Mouse (Mus musculus) MEL (cell line): ENCODE results near the gene 6330409D20Rik. TPM values are rescaled to one million over a fixed set of nuclear protein-coding genes. Genes with fewer than 3 reads are reported as not detected.

Source experiments
- DNase-seq: peaks from one replicate; pipeline ENCODE4 v3.0.0; 2011; ENCODE audit warnings: low read depth, low spot score
- H3K27ac ChIP-seq: 2 replicates; pipeline ENCODE4 v1.5.1; 2012; ENCODE audit warnings: low read depth, mild to moderate bottlenecking, control low read depth, low read length, moderate library complexity; ENCODE audit not compliant: control insufficient read depth
- H3K27me3 ChIP-seq, 2 experiments: fragments of 150-350 bp in 1 of 2; sonication (generic) in 1 of 2; 2 replicates each; pipeline ENCODE4 v1.6.1; 2012; ENCODE audit warnings: low read length in 2 of 2, mild to moderate bottlenecking in 2 of 2, improper control_type of control experiment in 1 of 2, moderate library complexity in 1 of 2; ENCODE audit not compliant: insufficient read depth in 2 of 2, control insufficient read depth in 1 of 2
- H3K36me3 ChIP-seq, 2 experiments: 2 replicates each; pipeline ENCODE4 v1.6.1; 2012 to 2014; ENCODE audit warnings: low read length in 2 of 2, improper control_type of control experiment in 1 of 2, inconsistent platforms in 1 of 2, mild to moderate bottlenecking in 1 of 2; ENCODE audit not compliant: insufficient read depth in 2 of 2, control insufficient read depth in 1 of 2
- H3K4me1 ChIP-seq, 2 experiments: fragments of 150-350 bp in 1 of 2; sonication (generic) in 1 of 2; 2 replicates each; pipeline ENCODE4 v1.6.1; 2012; ENCODE audit warnings: low read length in 2 of 2, improper control_type of control experiment in 1 of 2, mild to moderate bottlenecking in 1 of 2; ENCODE audit not compliant: insufficient read depth in 2 of 2, control insufficient read depth in 1 of 2
- H3K4me3 ChIP-seq, 2 experiments: fragments of 150-350 bp in 1 of 2; sonication (generic) in 1 of 2; 2 replicates each; pipeline ENCODE4 v1.5.1; 2012; ENCODE audit warnings: low read depth in 2 of 2, low read length in 2 of 2, mild to moderate bottlenecking in 2 of 2, moderate library complexity in 2 of 2, control low read depth in 1 of 2, improper control_type of control experiment in 1 of 2; ENCODE audit not compliant: control insufficient read depth in 1 of 2, insufficient read depth in 1 of 2
- H3K79me2 ChIP-seq: 2 replicates; pipeline ENCODE4 v1.6.1; 2012; ENCODE audit warnings: mild to moderate bottlenecking, low read length, moderate library complexity; ENCODE audit not compliant: control insufficient read depth, poor library complexity, insufficient read depth
- H3K9ac ChIP-seq: 2 replicates; pipeline ENCODE4 v1.6.1; 2012; ENCODE audit warnings: low read depth, mild to moderate bottlenecking, control low read depth, low read length, moderate library complexity; ENCODE audit not compliant: control insufficient read depth, poor library complexity, severe bottlenecking
- H3K9me3 ChIP-seq: fragments of 150-350 bp; sonication (generic); replicated peaks from 2 replicates; pipeline ENCODE4 v1.6.1; 2012; ENCODE audit warnings: mild to moderate bottlenecking, low read length, improper control_type of control experiment, moderate library complexity; ENCODE audit not compliant: insufficient read depth
- BHLHE40 ChIP-seq: IDR thresholded peaks from 2 replicates; pipeline ENCODE4 v1.6.1; 2012; ENCODE audit warnings: low read depth, mild to moderate bottlenecking, inconsistent platforms, low read length, improper control_type of control experiment, borderline replicate concordance
- CHD1 ChIP-seq: IDR thresholded peaks from 2 replicates; pipeline ENCODE4 v1.6.1; 2012; ENCODE audit warnings: low read depth, mild to moderate bottlenecking, inconsistent platforms, low read length, improper control_type of control experiment
- CTCF ChIP-seq, 3 experiments: IDR thresholded peaks in 2 of 3; conservative IDR thresholded peaks in 1 of 3; 2 replicates each; pipeline ENCODE4 v1.5.1; 2011 to 2012; ENCODE audit warnings: low read length in 3 of 3, low read depth in 2 of 3, mild to moderate bottlenecking in 2 of 3, improper control_type of control experiment in 1 of 3, inconsistent platforms in 1 of 3, mixed read lengths in 1 of 3, moderate library complexity in 1 of 3; ENCODE audit not compliant: control insufficient read depth in 1 of 3, insufficient read depth in 1 of 3, poor library complexity in 1 of 3, severe bottlenecking in 1 of 3
- EP300 ChIP-seq, 2 experiments: IDR thresholded peaks; 2 replicates each; pipeline ENCODE4 v1.6.1; 2011; ENCODE audit warnings: improper control_type of control experiment in 2 of 2, low read length in 2 of 2, low read depth in 1 of 2, mild to moderate bottlenecking in 1 of 2
- HCFC1 ChIP-seq: IDR thresholded peaks from 2 replicates; pipeline ENCODE4 v1.6.1; 2012; ENCODE audit warnings: low read depth, mild to moderate bottlenecking, inconsistent platforms, low read length, improper control_type of control experiment, moderate library complexity
- MAX ChIP-seq: IDR thresholded peaks from 2 replicates; pipeline ENCODE4 v1.6.1; 2011; ENCODE audit warnings: low read length, improper control_type of control experiment
- MXI1 ChIP-seq: IDR thresholded peaks from 2 replicates; pipeline ENCODE4 v1.6.1; 2011; ENCODE audit warnings: mild to moderate bottlenecking, low read depth, low read length, improper control_type of control experiment
- MYB ChIP-seq: IDR thresholded peaks from 2 replicates; pipeline ENCODE4 v1.6.1; 2011; ENCODE audit warnings: mild to moderate bottlenecking, low read depth, low read length, improper control_type of control experiment
- MYC ChIP-seq: IDR thresholded peaks from 2 replicates; pipeline ENCODE4 v1.6.1; 2011; ENCODE audit warnings: low read depth, mild to moderate bottlenecking, low read length, improper control_type of control experiment, moderate library complexity
- NELFE ChIP-seq: IDR thresholded peaks from 2 replicates; pipeline ENCODE4 v1.6.1; 2011; ENCODE audit warnings: low read depth, low read length, improper control_type of control experiment
- POLR2A ChIP-seq, 2 experiments: IDR thresholded peaks; 2 replicates each; pipeline ENCODE4 v1.6.1; 2011 to 2012; ENCODE audit warnings: low read length in 2 of 2, mild to moderate bottlenecking in 2 of 2, control low read depth in 1 of 2, improper control_type of control experiment in 1 of 2, low read depth in 1 of 2, moderate library complexity in 1 of 2; ENCODE audit not compliant: control insufficient read depth in 1 of 2, insufficient read depth in 1 of 2, poor library complexity in 1 of 2
- POLR2AphosphoS2 ChIP-seq: IDR thresholded peaks from 2 replicates; pipeline ENCODE4 v1.6.1; 2011; ENCODE audit warnings: low read length, improper control_type of control experiment
- RCOR1 ChIP-seq: IDR thresholded peaks from 2 replicates; pipeline ENCODE4 v1.6.1; 2012; ENCODE audit warnings: low read depth, mild to moderate bottlenecking, inconsistent platforms, low read length, improper control_type of control experiment
- SIN3A ChIP-seq: IDR thresholded peaks from 2 replicates; pipeline ENCODE4 v1.6.1; 2012; ENCODE audit warnings: low read length, improper control_type of control experiment, inconsistent platforms
- SMC3 ChIP-seq: IDR thresholded peaks from 2 replicates; pipeline ENCODE4 v1.6.1; 2011; ENCODE audit warnings: low read depth, low read length, improper control_type of control experiment
- TBP ChIP-seq: IDR thresholded peaks from 2 replicates; pipeline ENCODE4 v1.8.0; 2011; ENCODE audit warnings: low read depth, low read length, improper control_type of control experiment
- TCF12 ChIP-seq: IDR thresholded peaks from 2 replicates; pipeline ENCODE4 v1.6.1; 2014; ENCODE audit warnings: low read depth, mild to moderate bottlenecking, inconsistent platforms, low read length, improper control_type of control experiment, moderate library complexity
- UBTF ChIP-seq: IDR thresholded peaks from 2 replicates; pipeline ENCODE4 v1.6.1; 2012; ENCODE audit warnings: low read depth, mild to moderate bottlenecking, inconsistent platforms, low read length, improper control_type of control experiment, moderate library complexity, borderline replicate concordance; ENCODE audit not compliant: insufficient read depth
- USF1 ChIP-seq: IDR thresholded peaks from 2 replicates; pipeline ENCODE4 v1.6.1; 2014; ENCODE audit warnings: low read depth, mild to moderate bottlenecking, inconsistent platforms, low read length, improper control_type of control experiment, moderate library complexity
- USF2 ChIP-seq, 2 experiments: IDR thresholded peaks; 2 replicates each; pipeline ENCODE4 v1.6.1; 2011 to 2012; ENCODE audit warnings: improper control_type of control experiment in 2 of 2, low read length in 2 of 2, borderline replicate concordance in 1 of 2, inconsistent platforms in 1 of 2, low read depth in 1 of 2, mild to moderate bottlenecking in 1 of 2; ENCODE audit not compliant: insufficient read depth in 1 of 2
- ZC3H11A ChIP-seq: IDR thresholded peaks from 2 replicates; pipeline ENCODE4 v1.6.1; 2012; ENCODE audit warnings: low read depth, mild to moderate bottlenecking, inconsistent platforms, low read length, improper control_type of control experiment
- ZKSCAN1 ChIP-seq: IDR thresholded peaks from 2 replicates; pipeline ENCODE4 v1.6.1; 2012; ENCODE audit warnings: low read depth, mild to moderate bottlenecking, inconsistent platforms, low read length, improper control_type of control experiment, moderate library complexity
- ZMIZ1 ChIP-seq: IDR thresholded peaks from 2 replicates; pipeline ENCODE4 v1.6.1; 2012; ENCODE audit warnings: low read depth, mild to moderate bottlenecking, inconsistent platforms, low read length, improper control_type of control experiment, moderate library complexity
- polyA plus RNA-seq, 2 experiments: library from polyadenylated mRNA; stranded (reverse) in 1 of 2; unstranded in 1 of 2; fragments of >175 nt in 1 of 2; fragments of >200 nt in 1 of 2; gene quantifications; 2 replicates each; pipeline versions ENCODE4 v1.2.1 to v1.2.4; 2012; ENCODE audit warnings: low replicate concordance in 2 of 2, low read depth in 1 of 2; ENCODE audit not compliant: insufficient read length in 2 of 2, insufficient read depth in 1 of 2, missing spikeins in 1 of 2
- total RNA-seq: library from RNA; depleted of rRNA; stranded (reverse); fragments of 300-350 nt; gene quantifications from 2 replicates; pipeline ENCODE4 v1.2.3, GENCODE M21; 2012

Gene 6330409D20Rik
- total and polyA plus RNA-seq, 3 experiments, result not detected

DNA sequence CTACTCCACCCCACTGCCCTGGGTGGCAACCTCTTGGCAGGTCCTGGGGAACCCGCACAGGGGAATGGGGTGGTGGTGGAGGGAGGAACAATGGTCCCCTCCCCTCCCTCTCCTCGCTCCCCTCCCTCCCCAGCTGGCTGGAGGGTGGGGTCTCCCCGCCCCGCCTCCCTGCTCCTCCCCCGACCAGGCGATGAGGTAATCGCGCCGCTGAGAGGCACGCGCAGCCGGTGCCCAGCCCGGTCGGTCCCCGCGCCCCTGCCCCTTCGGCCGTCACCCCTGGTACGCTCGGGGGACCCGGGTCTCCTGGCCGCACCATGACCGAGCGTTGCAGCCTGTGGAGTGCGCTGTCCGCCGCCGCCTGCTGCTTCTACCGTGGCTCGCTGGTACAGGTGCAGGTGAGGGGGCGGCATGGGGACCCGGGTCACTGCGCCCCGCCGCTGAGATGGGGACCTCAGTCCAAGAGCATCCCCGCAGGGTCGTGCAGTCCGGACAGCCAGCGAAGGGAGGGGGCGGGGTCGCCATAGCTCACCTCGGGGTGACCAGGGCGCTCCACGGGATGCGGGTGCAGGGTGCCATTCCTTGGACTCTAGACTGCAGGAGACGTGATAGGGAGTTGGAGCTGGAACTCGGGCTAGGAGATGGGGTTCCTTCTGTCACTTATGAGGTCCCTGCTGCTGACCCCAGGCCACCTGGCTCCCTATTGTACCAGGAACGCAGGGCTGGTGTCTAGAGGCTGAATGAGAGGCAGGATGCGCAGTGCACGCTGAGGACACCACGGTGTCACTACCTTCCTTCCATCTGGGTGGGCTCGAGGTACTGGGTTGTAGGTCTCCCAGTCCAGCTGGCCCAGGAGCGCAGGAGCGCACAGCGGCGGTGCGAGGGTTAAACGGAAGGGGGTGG lies 707 bp upstream of the 6330409D20Rik start:
- H3K36me3 ChIP-seq, result no peaks in the 10 kb centered on the region
- H3K4me1 ChIP-seq, result no peaks in the 10 kb centered on the region
- H3K27me3 ChIP-seq, result peaks cover 0 to 3% of the 10 kb centered on the region in 2 experiments; a peak in 1 of 4 replicates
- H3K79me2 ChIP-seq, result no peaks in the 10 kb centered on the region
- 0 out of 4 replicates have a peak, but pooled peaks of 1 of the 2 experiments have one; percentile 21 for TF ChIP-seq POLR2A (IDR thresholded peaks at IDR 0.05; ENCODE audit: control insufficient read depth in 1 of 2, insufficient read depth in 1 of 2, low read depth in 1 of 2, low read length in 2 of 2, poor library complexity in 1 of 2)
- no peak for TF ChIP-seq MYC
- H3K27ac ChIP-seq, result no peak overlapping the region
- no peak overlapping the region for H3K4me3 ChIP-seq
- DNase-seq, result no peak
- H3K9me3 ChIP-seq, result no peaks in the 10 kb centered on the region
- H3K9ac ChIP-seq, result no peak overlapping the region

DNA sequence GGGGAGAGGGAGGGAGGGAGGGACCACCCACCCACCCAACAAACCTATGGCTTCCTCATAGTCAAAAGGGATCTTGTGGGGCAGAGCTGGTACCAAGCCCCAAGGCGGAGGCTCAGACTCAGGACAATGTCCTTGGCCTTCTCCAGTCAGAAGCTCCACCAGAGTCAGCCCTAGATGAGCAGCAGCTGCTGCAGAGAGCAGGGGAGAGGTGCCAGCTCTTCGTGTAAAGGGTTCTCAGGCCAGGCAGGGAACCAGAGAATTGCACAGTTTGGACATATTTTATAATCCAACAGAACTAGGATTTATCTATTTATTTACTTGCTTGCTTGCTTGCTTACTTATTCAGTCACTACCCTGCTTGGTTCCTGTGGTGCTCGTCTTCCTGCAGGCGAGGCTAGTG lies 1.5 kb downstream of the 6330409D20Rik start:
- no peaks in the 10 kb centered on the region for H3K79me2 ChIP-seq
- peaks cover 0 to 3% of the 10 kb centered on the region in 2 experiments; a peak in 1 of 4 replicates for H3K27me3 ChIP-seq

DNA sequence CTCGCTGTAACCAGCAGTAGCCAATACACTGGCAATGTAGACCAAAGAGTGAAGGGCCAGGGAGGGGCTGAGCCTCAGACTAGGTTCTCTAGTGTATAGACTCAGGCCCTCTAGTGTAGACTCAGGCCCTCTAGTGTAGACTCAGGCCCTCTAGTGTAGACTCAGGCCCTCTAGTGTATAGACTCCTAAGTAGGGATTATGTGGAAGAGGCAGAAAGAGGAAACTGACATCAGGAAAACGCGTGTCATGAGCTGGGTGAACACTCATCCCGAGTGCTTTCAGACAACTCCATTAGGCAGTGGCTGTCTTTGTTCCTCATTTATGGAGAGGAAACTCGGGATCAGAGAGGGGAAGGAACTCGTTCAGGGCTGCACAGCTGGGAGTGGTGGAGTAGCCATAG lies 3.8 kb downstream of the 6330409D20Rik start:
- Histone ChIP-seq H3K4me1 (no peaks in the 10 kb centered on the region), H3K79me2 (no peaks in the 10 kb centered on the region), H3K36me3 (no peaks in the 10 kb centered on the region), H3K9ac (no peak overlapping the region)
- TF ChIP-seq USF1, result no peak
- no peak for TF ChIP-seq MYC
- no peak for TF ChIP-seq TBP
- no peak for TF ChIP-seq HCFC1
- TF ChIP-seq USF2 (IDR thresholded peaks at IDR 0.05; ENCODE audit: borderline replicate concordance in 1 of 2, insufficient read depth in 1 of 2, low read depth in 1 of 2, low read length in 2 of 2), result no peak
- TF ChIP-seq SMC3, result no peak
- TF ChIP-seq MYB, result no peak
- no peak for TF ChIP-seq ZMIZ1
- TF ChIP-seq NELFE, result no peak
- no peak for TF ChIP-seq SIN3A
- no peak for TF ChIP-seq BHLHE40
- no peak for TF ChIP-seq UBTF
- TF ChIP-seq POLR2A (IDR thresholded peaks at IDR 0.05; ENCODE audit: control insufficient read depth in 1 of 2, insufficient read depth in 1 of 2, low read depth in 1 of 2, low read length in 2 of 2, poor library complexity in 1 of 2), result no peak
- TF ChIP-seq EP300 (IDR thresholded peaks at IDR 0.05; ENCODE audit: low read depth in 1 of 2, low read length in 2 of 2), result no peak
- TF ChIP-seq MAX, result no peak
- TF ChIP-seq TCF12, result no peak
- TF ChIP-seq, all 39 proteins: peak for 0
- Histone ChIP-seq H3K9me3 (no peaks in the 10 kb centered on the region), H3K27ac (no peak overlapping the region), H3K27me3 (peaks cover 0 to 3% of the 10 kb centered on the region in 2 experiments; a peak in 1 of 4 replicates), H3K4me3 (no peak overlapping the region)
- DNase-seq, result no peak

More for the DNA sequence above, 1.5 kb downstream of the 6330409D20Rik start:
- DNase-seq, result no peak
- H3K27ac ChIP-seq, result no peak overlapping the region
- no peak overlapping the region for H3K9ac ChIP-seq
- H3K4me1 ChIP-seq, result no peaks in the 10 kb centered on the region
- no peaks in the 10 kb centered on the region for H3K36me3 ChIP-seq
- H3K4me3 ChIP-seq, result no peak overlapping the region
- TF ChIP-seq SMC3 (no peak), UBTF (no peak), POLR2A (IDR thresholded peaks at IDR 0.05; ENCODE audit: control insufficient read depth in 1 of 2, insufficient read depth in 1 of 2, low read depth in 1 of 2, low read length in 2 of 2, poor library complexity in 1 of 2) (no peak), MXI1 (no peak), MAX (no peak), ZC3H11A (no peak), CTCF (IDR thresholded peaks at IDR 0.05 in 2 of 3, conservative IDR thresholded peaks at IDR 0.05 in 1 of 3; ENCODE audit: control insufficient read depth in 1 of 3, insufficient read depth in 1 of 3, low read depth in 2 of 3, low read length in 3 of 3, poor library complexity in 1 of 3, severe bottlenecking in 1 of 3) (no peak), ZKSCAN1 (no peak), RCOR1 (no peak), POLR2AphosphoS2 (no peak), CHD1 (no peak), ZMIZ1 (no peak), SIN3A (no peak)
- no peaks in the 10 kb centered on the region for H3K9me3 ChIP-seq
